Mouse (Mus musculus) layer of hippocampus, adult 9-10 months (tissue): Measurements from ENCODE around the gene Olfr102.

Experiments
- DNase-seq: peaks from one replicate; pipeline ENCODE4 v3.0.0; 2022; ENCODE audit warnings: low spot score

The Olfr102 gene

DNA sequence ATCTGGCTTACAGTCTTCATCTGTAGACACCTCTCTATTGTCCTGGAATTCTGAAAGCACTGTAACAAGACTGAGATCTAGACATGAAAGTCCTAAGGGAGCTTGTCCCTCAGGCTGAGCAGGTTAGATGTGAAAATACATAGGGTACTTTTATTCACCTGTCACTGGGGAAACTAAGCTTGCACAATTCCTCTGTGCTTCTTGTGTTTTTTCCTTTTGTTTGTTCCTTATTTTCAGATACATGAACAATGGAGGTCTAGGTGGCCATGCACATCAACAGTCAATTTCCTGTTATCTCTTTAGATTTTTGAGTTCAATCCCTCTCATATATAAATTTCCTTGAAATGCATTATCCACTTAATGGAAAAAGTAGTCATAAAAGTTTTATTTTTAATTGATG lies at the start of gene Olfr102:
Gene Olfr102 (minus strand): TSS at position 101 of the 400 bp plus-strand sequence.
- no peak for DNase-seq

- no peak for DNase-seq
Measured at GRCm38 (mm10) chr17:37359282-37359681, 42.4 kb upstream of the Olfr102 start, which contains the start of gene Olfr104-ps. Olfr104-ps (plus strand) TSS chr17:37359582.

- no peak for DNase-seq
Measured at GRCm38 (mm10) chr17:37339598-37339997, 22.7 kb upstream of the Olfr102 start, which contains the start of gene Olfr103. Olfr103 (minus strand) TSS chr17:37339698.

DNA sequence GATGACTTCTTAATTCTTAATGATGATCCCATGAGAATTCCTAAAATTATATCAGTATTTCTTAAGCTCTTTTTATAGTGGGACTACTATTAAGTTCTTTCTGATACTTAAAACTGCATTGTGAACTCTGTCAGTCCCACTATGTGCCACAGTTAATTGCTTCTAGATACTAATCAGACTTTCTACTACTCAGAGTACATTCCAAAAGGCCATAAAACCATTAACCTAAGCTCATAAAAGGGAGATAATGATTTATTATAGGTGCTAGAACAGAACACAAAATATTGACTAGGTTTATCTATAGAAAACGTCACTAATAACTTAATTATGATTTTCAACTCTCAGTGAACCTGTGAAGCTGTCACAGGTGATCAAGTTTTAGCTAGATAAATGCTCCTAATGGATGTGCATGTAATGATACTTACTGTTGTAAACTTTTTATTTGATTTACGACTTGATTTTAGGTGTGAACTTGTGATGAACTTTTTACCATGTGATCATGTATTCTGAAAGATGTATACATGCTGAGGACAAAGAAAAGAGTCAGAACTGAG lies 6.6 kb downstream of the Olfr102 start:
- DNase-seq: no peak

- peak; percentile 6 for DNase-seq
Measured at GRCm38 (mm10) chr17:37308483-37308882, 8.4 kb downstream of the Olfr102 start.

GRCm38 (mm10) chr17:37304213-37304612 lies 12.6 kb downstream of the Olfr102 start, which contains the start of gene Olfr101:
Olfr101 (minus strand) TSS chr17:37304313.
- DNase-seq: no peak

- no peak for DNase-seq
Measured at GRCm38 (mm10) chr17:37283360-37283759, 33.5 kb downstream of the Olfr102 start, which contains the start of gene Olfr99. Olfr99 (minus strand) TSS chr17:37283460.

- no peak for DNase-seq
Measured at GRCm38 (mm10) chr17:37280331-37280730, 36.5 kb downstream of the Olfr102 start.

DNA sequence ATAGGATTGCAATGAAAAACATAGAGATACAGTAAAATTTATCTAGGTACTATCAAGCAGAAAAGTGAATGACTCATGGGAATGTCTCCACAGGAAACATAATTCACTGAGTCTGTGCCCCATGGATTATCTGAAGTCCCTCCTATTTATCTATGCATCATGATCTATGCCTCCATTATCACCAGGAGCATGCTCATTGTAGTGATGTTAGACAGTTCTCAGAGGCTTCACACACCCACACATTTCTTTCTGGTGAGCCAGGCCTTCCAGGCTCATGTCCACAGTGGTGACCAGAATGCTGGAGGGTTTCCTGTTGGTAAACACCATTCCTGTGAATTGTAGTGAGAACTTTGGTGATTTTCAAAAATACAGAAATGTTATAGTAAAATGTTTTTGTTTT lies 40.3 kb downstream of the Olfr102 start:
- DNase-seq: no peak

DNA sequence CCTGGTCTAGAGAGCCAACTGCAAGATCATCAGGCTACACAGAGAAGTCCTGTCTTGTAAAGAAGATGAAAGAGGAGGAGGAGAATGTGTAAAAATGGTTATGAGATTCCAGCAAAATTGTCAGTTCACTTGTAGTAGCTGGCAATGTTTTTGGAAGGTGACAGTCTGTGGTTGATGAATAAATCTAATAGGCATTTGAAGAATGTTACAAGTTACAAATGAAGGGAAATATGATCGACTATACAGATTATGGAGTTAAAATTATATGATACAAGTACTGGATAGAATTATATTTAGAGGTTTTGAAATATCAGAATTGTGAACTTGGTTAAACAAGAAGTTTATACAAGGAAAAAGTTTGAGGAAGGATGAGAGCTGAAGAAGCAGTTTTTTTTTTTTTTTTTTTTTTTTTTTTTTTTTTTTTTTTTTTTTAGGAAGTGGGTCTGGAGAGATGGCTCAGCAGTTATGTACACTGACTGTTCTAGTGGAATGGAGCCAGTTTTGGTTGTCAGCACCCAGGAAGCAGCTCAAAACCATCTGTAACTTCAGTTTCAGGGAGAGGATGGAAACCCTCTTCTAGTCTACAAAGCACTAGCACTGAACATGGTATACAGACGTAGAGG lies 41.1 kb downstream of the Olfr102 start:
- DNase-seq: no peak

DNA sequence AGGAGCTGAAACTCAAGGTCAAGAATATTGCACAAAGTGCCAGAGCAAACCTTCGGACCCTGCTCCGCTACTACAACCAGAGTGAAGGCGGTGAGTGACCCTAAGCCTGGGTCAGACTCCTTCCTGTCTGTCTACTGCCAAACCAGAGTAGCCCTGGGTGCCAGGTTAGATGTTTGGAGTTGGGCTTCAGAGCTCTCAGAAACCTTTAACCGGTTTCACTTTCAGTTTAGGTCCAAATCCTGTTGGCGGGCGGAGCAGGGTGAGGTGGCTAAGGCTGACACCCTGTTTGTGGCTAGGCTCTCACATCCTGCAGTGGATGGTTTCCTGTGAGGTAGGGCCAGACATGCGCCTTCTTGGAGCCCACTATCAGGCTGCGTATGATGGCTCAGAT lies 46.2 kb downstream of the Olfr102 start:
- no peak for DNase-seq

DNA sequence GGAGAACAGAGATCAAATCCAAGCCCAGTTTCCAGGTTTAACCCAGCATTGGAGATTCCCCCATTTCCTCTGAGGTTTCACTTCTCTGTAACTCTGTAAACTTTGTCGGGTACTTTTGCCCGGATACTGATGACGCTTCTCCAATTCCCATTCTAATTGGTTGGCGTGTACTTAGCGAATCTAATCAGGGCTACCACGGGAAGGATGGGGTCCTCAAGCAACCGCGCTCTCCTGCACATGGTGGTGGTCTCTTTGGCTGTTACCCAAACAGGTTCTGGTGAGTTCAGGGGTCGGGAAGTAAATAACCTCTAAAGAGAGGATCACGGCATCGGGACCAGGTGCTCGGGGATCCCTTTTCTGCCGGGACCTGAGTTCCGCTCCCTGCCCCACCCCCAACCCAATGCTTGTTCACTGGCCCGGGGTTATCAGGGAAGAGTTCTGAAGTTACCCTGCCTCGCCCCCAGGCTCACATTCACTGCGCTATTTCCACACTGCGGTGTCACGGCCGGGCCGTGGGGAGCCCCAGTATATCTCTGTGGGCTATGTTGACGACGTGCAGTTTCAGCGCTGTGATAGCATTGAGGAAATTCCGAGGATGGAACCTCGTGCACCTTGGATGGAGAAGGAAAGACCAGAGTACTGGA lies 46.7 kb downstream of the Olfr102 start, which contains the start of gene H2-M3:
Gene H2-M3 (plus strand): TSS at position 163 of the 644 bp plus-strand sequence.
- peak; percentile 100 for DNase-seq

- DNase-seq: no peak
Measured at GRCm38 (mm10) chr17:37263626-37264025, 53.2 kb downstream of the Olfr102 start, which contains the start of gene Olfr98. Olfr98 (minus strand) TSS chr17:37263749.
